17 mouse cellular contexts compared by ENCODE assay signal in the genomic region with DNA sequence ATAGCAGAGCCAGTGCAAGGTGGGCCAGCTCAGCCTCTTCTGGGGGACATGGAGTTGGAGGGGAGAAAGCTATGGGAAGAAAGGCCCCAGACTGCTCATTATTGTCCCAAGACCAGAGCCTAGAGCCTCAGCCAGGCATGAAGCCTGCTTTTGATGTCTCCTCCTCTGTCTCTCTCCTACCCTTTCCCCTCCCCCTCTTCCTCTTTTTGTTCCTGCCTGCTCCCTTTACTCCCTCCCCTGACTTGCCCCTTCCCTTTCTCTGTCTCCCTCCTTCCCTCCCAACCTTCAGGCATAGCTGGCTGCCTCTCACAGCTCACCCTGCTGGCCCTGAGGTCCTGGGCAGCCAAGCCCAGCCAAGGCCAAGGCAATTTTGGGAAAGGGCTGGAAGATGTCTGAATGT. TPM values are rescaled to one million over a fixed set of nuclear protein-coding genes. Genes with fewer than 3 reads are reported as not detected.
DNase-seq lines count a peak whose midpoint lies in the region; ATAC-seq and TF ChIP-seq lines count a peak whose summit lies in the region.
"Had no signal": no experiment of that assay in that cellular context is flagged by ENCODE, and none has a peak within 500 bp of the region (broad histone marks: within the 10 kb centered on the region; RNA-seq: fewer than 3 reads in every experiment).

No protein-coding gene starts in this region.

- H3K9me3 ChIP-seq in kidney, embryonic 16.5 days (ENCODE audit: low read length) = no peaks in the 10 kb centered on the region
- H3K9me3 ChIP-seq in kidney, embryonic 15.5 days (replicated peaks) = no peaks in the 10 kb centered on the region
- no peaks in the 10 kb centered on the region for H3K9me3 ChIP-seq in embryonic facial prominence, embryonic 13.5 days
- no peaks in the 10 kb centered on the region for H3K9me3 ChIP-seq in midbrain, postnatal 0 days (ENCODE audit: low read length)
- H3K9me3 ChIP-seq: intestine, embryonic 15.5 days; liver, embryonic 15.5 days; megakaryocyte, embryonic 14.5 days; stomach, embryonic 15.5 days had no signal

- H3K27me3 ChIP-seq in kidney, embryonic 16.5 days (ENCODE audit: insufficient read depth, low read length) = peaks cover 26% of the 10 kb centered on the region
- H3K27me3 ChIP-seq in kidney, embryonic 15.5 days = peaks cover 76% of the 10 kb centered on the region
- H3K27me3 ChIP-seq in embryonic facial prominence, embryonic 13.5 days = no peaks in the 10 kb centered on the region
- no peaks in the 10 kb centered on the region for H3K27me3 ChIP-seq in midbrain, postnatal 0 days (ENCODE audit: insufficient read depth, low read length)
- H3K27me3 ChIP-seq: intestine, embryonic 15.5 days; Patski; stomach, embryonic 15.5 days had no signal

- peak; percentile 44 for DNase-seq in testis, postnatal 14 days (ENCODE audit: low spot score)
- no peak for DNase-seq in testis, postnatal 10 days (ENCODE audit: low spot score)
- no peak for DNase-seq in midbrain, postnatal 0 days (ENCODE audit: low spot score)
- no peak for DNase-seq in cerebellum, postnatal 25 days
- DNase-seq: cerebellum, adult 18-20 months; gastrocnemius, adult 2 months; kidney, postnatal 14 days had no signal

- ATAC-seq in kidney, embryonic 16.5 days (ENCODE audit: low FRiP score, low TSS enrichment) = 0 out of 2 replicates have a peak, but pooled peaks have one; percentile 1
- no peak for ATAC-seq in kidney, embryonic 15.5 days (replicated peaks; ENCODE audit: low FRiP score)
- no peak for ATAC-seq in embryonic facial prominence, embryonic 13.5 days (ENCODE audit: insufficient number of reproducible peaks, insufficient read depth, low FRiP score, low TSS enrichment, low read depth)
- ATAC-seq in megakaryocyte progenitor cell, adult 5-6 weeks (replicated peaks; ENCODE audit: poor library complexity) = peak; percentile 71
- no peak for ATAC-seq in midbrain, postnatal 0 days (ENCODE audit: low FRiP score)
- ATAC-seq: forebrain, embryonic 14.5 days; Patski had no signal

- H3K4me2 ChIP-seq in kidney, embryonic 16.5 days (replicated peaks; ENCODE audit: low read depth, low read length) = no peak overlapping the region
- no peak overlapping the region for H3K4me2 ChIP-seq in kidney, embryonic 15.5 days
- H3K4me2 ChIP-seq in embryonic facial prominence, embryonic 13.5 days = no peak overlapping the region
- no peak overlapping the region for H3K4me2 ChIP-seq in midbrain, postnatal 0 days (ENCODE audit: low read depth, low read length, poor library complexity, severe bottlenecking)
- H3K4me2 ChIP-seq: intestine, embryonic 15.5 days; liver, embryonic 15.5 days; stomach, embryonic 15.5 days had no signal

- H3K27ac ChIP-seq in kidney, embryonic 16.5 days (ENCODE audit: low read length) = no peak overlapping the region
- H3K27ac ChIP-seq in kidney, embryonic 15.5 days = no peak overlapping the region
- peak overlapping the region; percentile 60; the same call in 1 of the 2 replicates for H3K27ac ChIP-seq in embryonic facial prominence, embryonic 13.5 days
- H3K27ac ChIP-seq in midbrain, postnatal 0 days (ENCODE audit: low read depth, low read length) = no peak overlapping the region
- H3K27ac ChIP-seq: gastrocnemius, adult 2 months; intestine, embryonic 15.5 days; liver, embryonic 15.5 days; stomach, embryonic 15.5 days had no signal

- no peak overlapping the region for H3K9ac ChIP-seq in kidney, embryonic 16.5 days (replicated peaks; ENCODE audit: low read length)
- H3K9ac ChIP-seq in kidney, embryonic 15.5 days = no peak overlapping the region
- no peak overlapping the region for H3K9ac ChIP-seq in embryonic facial prominence, embryonic 13.5 days
- H3K9ac ChIP-seq in midbrain, postnatal 0 days (replicated peaks; ENCODE audit: low read length, poor library complexity, severe bottlenecking) = no peak overlapping the region
- H3K9ac ChIP-seq: intestine, embryonic 15.5 days; liver, embryonic 15.5 days; stomach, embryonic 15.5 days had no signal

- H3K4me3 ChIP-seq in kidney, embryonic 16.5 days (ENCODE audit: low read length) = no peak overlapping the region
- no peak overlapping the region for H3K4me3 ChIP-seq in kidney, embryonic 15.5 days (replicated peaks)
- no peak overlapping the region for H3K4me3 ChIP-seq in embryonic facial prominence, embryonic 13.5 days
- no peak overlapping the region for H3K4me3 ChIP-seq in midbrain, postnatal 0 days (ENCODE audit: low read depth, low read length)
- H3K4me3 ChIP-seq: gastrocnemius, adult 2 months; intestine, embryonic 15.5 days; liver, embryonic 15.5 days; megakaryocyte, embryonic 14.5 days; stomach, embryonic 15.5 days had no signal

- TF ChIP-seq CTCF in midbrain, postnatal 0 days (IDR thresholded peaks at IDR 0.05) = no peak

- peaks cover 3% of the 10 kb centered on the region for H3K4me1 ChIP-seq in kidney, embryonic 16.5 days (ENCODE audit: insufficient read depth, low read length)
- peaks cover 13% of the 10 kb centered on the region for H3K4me1 ChIP-seq in kidney, embryonic 15.5 days
- H3K4me1 ChIP-seq in embryonic facial prominence, embryonic 13.5 days = peaks cover 47% of the 10 kb centered on the region
- H3K4me1 ChIP-seq in midbrain, postnatal 0 days (ENCODE audit: insufficient read depth, low read length) = no peaks in the 10 kb centered on the region
- H3K4me1 ChIP-seq: liver, embryonic 15.5 days had no signal

- H3K36me3 ChIP-seq in kidney, embryonic 16.5 days (ENCODE audit: insufficient read depth, low read length) = no peaks in the 10 kb centered on the region
- H3K36me3 ChIP-seq in kidney, embryonic 15.5 days = no peaks in the 10 kb centered on the region
- peaks cover 27% of the 10 kb centered on the region for H3K36me3 ChIP-seq in embryonic facial prominence, embryonic 13.5 days
- H3K36me3 ChIP-seq in midbrain, postnatal 0 days (ENCODE audit: insufficient read depth, low read length) = no peaks in the 10 kb centered on the region
- H3K36me3 ChIP-seq: intestine, embryonic 15.5 days; liver, embryonic 15.5 days; stomach, embryonic 15.5 days had no signal

RNA-seq across cellular contexts. Expression of a gene that starts 24.1 kb away (rescaled TPM):
- polyA plus RNA-seq in kidney, embryonic 16.5 days (2015; fragmentation: Nextera tagmentation; extraction: Ambion mirVana) = 4.7 and 5.3 TPM in 2 replicates
- polyA plus RNA-seq in kidney, embryonic 15.5 days (2015; fragmentation: Nextera tagmentation; extraction: Ambion mirVana) = 5.7 and 6.4 TPM in 2 replicates
- 38.0 and 38.9 TPM in 2 replicates for polyA plus RNA-seq in embryonic facial prominence, embryonic 13.5 days (2015; fragmentation: Nextera tagmentation; extraction: Ambion mirVana)
- total RNA-seq in megakaryocyte progenitor cell, adult 5-6 weeks (2015) = not detected in 2 replicates
- not detected in 2 replicates for total RNA-seq in megakaryocyte progenitor cell, adult 5-6 weeks (2017)
- total RNA-seq in midbrain, postnatal 0 days (2014; rRNA removed) = 19.7 and 36.7 TPM in 2 replicates
- 6.4 and 6.7 TPM in 2 replicates for polyA plus RNA-seq in midbrain, postnatal 0 days (2015; fragmentation: Nextera tagmentation; extraction: Ambion mirVana)

Comparison
In these comparisons a context has a peak if more than half of its experiments do, and no peak if none do; other contexts are left out.
1. ATAC-seq: peak in kidney, embryonic 16.5 days (single experiment) and megakaryocyte progenitor cell, adult 5-6 weeks (single experiment); none in kidney, embryonic 15.5 days (single experiment), embryonic facial prominence, embryonic 13.5 days (single experiment) and midbrain, postnatal 0 days (single experiment).